Mouse (Mus musculus) embryonic facial prominence, embryonic 15.5 days (tissue): Measurements from ENCODE around the gene Gm5168. TPM values are rescaled to one million over a fixed set of nuclear protein-coding genes. Genes with fewer than 3 reads are reported as not detected.
"Not testable (repeated sequence)": the region's sequence is repeated elsewhere in the genome, so short reads cannot be mapped to it uniquely, and the experiment has no call there.

Experiments
- ATAC-seq: fragments of 200-750 bp; cut with Nextera tagmentation; 2 replicates; pipeline ENCODE4 v1.8.0; 2017; ENCODE audit warnings: low read depth, moderate TSS enrichment; ENCODE audit not compliant: insufficient number of reproducible peaks, low FRiP score, low TSS enrichment
- H3K27ac ChIP-seq: fragments of 300-500 bp; sonication (generic); replicated peaks from 2 replicates; pipeline ENCODE4 v1.5.1; 2015; ENCODE audit warnings: mild to moderate bottlenecking, inconsistent platforms
- H3K27me3 ChIP-seq: fragments of 300-500 bp; sonication (generic); 2 replicates; pipeline ENCODE4 v1.6.1; 2015; ENCODE audit warnings: inconsistent platforms
- H3K36me3 ChIP-seq: fragments of 300-500 bp; sonication (generic); 2 replicates; pipeline ENCODE4 v1.6.1; 2015; ENCODE audit warnings: mild to moderate bottlenecking, inconsistent platforms
- H3K4me1 ChIP-seq: fragments of 300-500 bp; sonication (generic); 2 replicates; pipeline ENCODE4 v1.6.1; 2015; ENCODE audit warnings: inconsistent platforms
- H3K4me2 ChIP-seq: fragments of 300-500 bp; sonication (generic); replicated peaks from 2 replicates; pipeline ENCODE4 v1.6.1; 2015; ENCODE audit warnings: mild to moderate bottlenecking, inconsistent platforms
- H3K4me3 ChIP-seq: fragments of 300-500 bp; sonication (generic); replicated peaks from 2 replicates; pipeline ENCODE4 v1.5.1; 2015; ENCODE audit warnings: mild to moderate bottlenecking, inconsistent platforms
- H3K9ac ChIP-seq: fragments of 300-500 bp; sonication (generic); 2 replicates; pipeline ENCODE4 v1.6.1; 2015; ENCODE audit warnings: inconsistent platforms
- H3K9me3 ChIP-seq: fragments of 300-500 bp; sonication (generic); replicated peaks from 2 replicates; pipeline ENCODE4 v1.6.1; 2016; ENCODE audit warnings: inconsistent platforms
- WGBS: fragments of 180-500 bp; shearing (Covaris S2); methylation state at CpG from one replicate; pipeline ENCODE4 v1.1.7; 2015; 5-methylcytosine and 5-hydroxymethylcytosine counted together
- polyA plus RNA-seq: library from polyadenylated mRNA; unstranded; fragments of >200 nt; fragmentation: Nextera tagmentation; extraction: Ambion mirVana; gene quantifications from 2 replicates; pipeline ENCODE4 v1.2.1, GENCODE M21; 2015

The Gm5168 gene
- not detected in 2 replicates for polyA plus RNA-seq

GRCm38 (mm10) chrX:26050941-26051340 is at the start of gene Gm5168:
Gene Gm5168 (minus strand): TSS chrX:26051041.
- H3K4me1 ChIP-seq, H3K36me3 ChIP-seq, H3K4me2 ChIP-seq, ATAC-seq, H3K9ac ChIP-seq, H3K4me3 ChIP-seq, H3K27me3 ChIP-seq, H3K9me3 ChIP-seq, H3K27ac ChIP-seq: not testable (repeated sequence)
- no CpG with 5 or more reads among the region's 3 CpGs for WGBS

Other genes with a start within 250 kb of the Gm5168 start
- gene Gm2012, start 180.3 kb upstream of the Gm5168 start, polyA plus RNA-seq: not detected in 2 replicates